Mouse (Mus musculus) kidney, postnatal 36 days (tissue): ENCODE results near the gene Cpne5.
A peak's percentile ranks its signal among the peaks of the same experiment; 100 is the strongest.

Experiments used
- DNase-seq, 2 experiments: peaks; one replicate each; pipeline ENCODE4 v3.0.0; 2021 to 2022; ENCODE audit warnings: mixed read lengths in 2 of 2

Gene Cpne5

GRCm38 (mm10) chr17:29126561-29126960, 111.4 kb downstream of the Cpne5 start:
- no peak for DNase-seq

- DNase-seq: peak in 1 of 2 experiments; percentile 64
Observed at GRCm38 (mm10) chr17:29123578-29124174, 114.3 kb downstream of the Cpne5 start.

GRCm38 (mm10) chr17:29122817-29123216, 115.2 kb downstream of the Cpne5 start:
- peak; percentile 88 to 92 for DNase-seq

GRCm38 (mm10) chr17:29120666-29121065, 117.3 kb downstream of the Cpne5 start:
- DNase-seq: peak; percentile 43 to 70

GRCm38 (mm10) chr17:29118057-29118456, 119.9 kb downstream of the Cpne5 start:
- peak in 1 of 2 experiments; percentile 0 for DNase-seq

- peak in 1 of 2 experiments; percentile 0 for DNase-seq
Observed at GRCm38 (mm10) chr17:29117006-29117648, 120.8 kb downstream of the Cpne5 start.

- DNase-seq: peak in 1 of 2 experiments; percentile 0
Observed at GRCm38 (mm10) chr17:29116023-29116422, 121.9 kb downstream of the Cpne5 start.

GRCm38 (mm10) chr17:29113591-29114352, 124.2 kb downstream of the Cpne5 start, which contains the start of gene Rab44:
Gene Rab44 (plus strand): TSS chr17:29114145.
- peak in 1 of 2 experiments; percentile 0 for DNase-seq

GRCm38 (mm10) chr17:29111332-29111731, 126.6 kb downstream of the Cpne5 start:
- peak in 1 of 2 experiments; percentile 0 for DNase-seq

- peak in 1 of 2 experiments; percentile 0 for DNase-seq
Observed at GRCm38 (mm10) chr17:29110356-29110755, 127.6 kb downstream of the Cpne5 start.
